Mouse (Mus musculus): ENCODE results near the gene Gm5580. TPM values are rescaled to one million over a fixed set of nuclear protein-coding genes. Genes with fewer than 3 reads are reported as not detected.
"Not testable (repeated sequence)": the region's sequence is repeated elsewhere in the genome, so short reads cannot be mapped to it uniquely, and the experiment has no call there.

Gm5580 gene
- polyA plus RNA-seq (2015; fragmentation: Nextera tagmentation; extraction: Ambion mirVana), result 0.51 and 1.7 TPM in 2 replicates

DNA sequence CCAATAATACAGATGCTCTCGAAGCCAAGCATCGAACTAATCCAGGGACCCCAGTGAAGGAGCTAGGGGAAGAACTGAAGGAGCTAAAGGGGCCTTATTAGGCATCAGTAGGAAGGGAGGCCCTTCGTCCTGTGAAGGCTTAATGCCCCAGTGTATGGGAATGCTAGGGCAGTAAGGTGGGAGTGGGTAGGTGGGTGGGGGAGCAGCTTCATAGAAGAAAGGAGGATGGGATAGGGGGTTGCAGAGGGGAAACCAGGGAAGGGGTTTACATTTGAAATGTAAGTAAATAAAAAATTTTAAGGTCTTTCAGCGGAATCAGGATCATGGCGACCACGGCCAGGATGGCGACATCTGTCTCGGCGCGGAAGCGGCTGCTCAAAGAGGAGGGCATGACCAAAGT is at the start of gene Gm5580:
TSS of gene Gm5580 (plus strand) at position 301 of the 400 bp plus-strand sequence.
- not testable (repeated sequence) for H3K9me3 ChIP-seq (ENCODE audit: low read length); H3K36me3 ChIP-seq (ENCODE audit: insufficient read depth, low read length); ATAC-seq (ENCODE audit: low FRiP score, low TSS enrichment); H3K9ac ChIP-seq (replicated peaks; ENCODE audit: low read length); H3K4me3 ChIP-seq (ENCODE audit: low read length); H3K27me3 ChIP-seq (ENCODE audit: insufficient read depth, low read length); H3K4me2 ChIP-seq (replicated peaks; ENCODE audit: low read depth, low read length); H3K4me1 ChIP-seq (ENCODE audit: insufficient read depth, low read length); H3K27ac ChIP-seq (ENCODE audit: low read length)
- WGBS, result 96% methylated on average over 11 of the region's 11 CpGs

DNA sequence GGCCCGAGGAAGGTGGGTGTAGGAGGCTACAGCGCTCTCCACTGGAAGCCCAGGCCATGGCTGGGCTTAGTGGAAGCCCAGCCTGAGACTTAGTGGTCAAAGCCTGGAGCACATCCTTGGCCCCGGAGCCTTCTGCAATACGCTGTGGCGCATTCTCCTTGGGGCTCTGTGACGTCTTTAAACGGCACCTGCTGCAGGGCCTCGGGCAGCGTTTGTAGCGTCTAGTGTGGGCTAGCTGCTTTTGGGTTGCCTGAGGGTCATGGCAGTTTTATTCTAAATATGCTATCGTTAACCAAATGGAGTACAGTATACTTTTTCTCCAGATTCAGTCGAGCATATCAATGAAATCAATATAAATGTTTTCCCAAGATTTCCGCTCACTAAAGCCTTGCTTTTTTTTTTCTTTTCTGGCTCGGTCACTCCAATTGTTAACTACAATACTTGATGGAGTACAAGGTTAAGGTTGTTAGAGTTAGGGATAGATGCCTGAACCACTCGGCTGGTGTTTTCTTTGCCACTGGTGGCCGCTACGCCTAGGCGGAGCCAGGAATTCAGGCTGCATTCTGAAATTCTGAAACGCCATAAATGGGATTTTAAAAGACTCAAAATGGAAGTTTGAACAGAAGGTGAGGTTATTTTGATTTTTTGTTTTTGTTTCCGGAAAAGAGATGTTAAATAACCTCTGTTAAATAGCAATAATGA is 44.5 kb upstream of the Gm5580 start, which contains the start of gene Olfr212:
TSS of gene Olfr212 (plus strand) at position 215 of the 702 bp plus-strand sequence.
- H3K36me3 ChIP-seq (ENCODE audit: insufficient read depth, low read length); H3K4me3 ChIP-seq (ENCODE audit: low read length); H3K4me2 ChIP-seq (replicated peaks; ENCODE audit: low read depth, low read length); ATAC-seq (ENCODE audit: low FRiP score, low TSS enrichment); H3K4me1 ChIP-seq (ENCODE audit: insufficient read depth, low read length); H3K27ac ChIP-seq (ENCODE audit: low read length); H3K27me3 ChIP-seq (ENCODE audit: insufficient read depth, low read length); H3K9ac ChIP-seq (replicated peaks; ENCODE audit: low read length): not testable (repeated sequence)
- H3K9me3 ChIP-seq (ENCODE audit: low read length), result peaks cover 12% of the 10 kb centered on the region
- 89% methylated on average over 19 of the region's 20 CpGs for WGBS

DNA sequence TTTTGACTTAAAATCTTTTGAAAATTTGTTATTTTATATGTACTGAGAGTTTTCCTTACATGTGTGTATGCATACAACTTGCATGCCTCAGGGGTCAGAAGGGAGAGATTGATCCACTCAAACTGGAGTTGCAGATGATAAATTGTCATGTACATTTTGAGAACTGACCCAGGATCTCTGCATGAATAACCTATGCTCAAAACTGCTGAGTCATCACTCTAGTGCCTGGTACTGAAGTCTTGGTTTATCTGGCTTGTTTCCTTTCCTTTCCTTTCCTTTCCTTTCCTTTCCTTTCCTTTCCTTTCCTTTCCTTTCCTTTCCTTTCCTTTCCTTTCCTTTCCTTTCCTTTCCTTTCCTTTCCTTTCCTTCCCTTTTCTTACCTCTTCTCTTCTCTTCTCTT is 36.1 kb upstream of the Gm5580 start:
- ATAC-seq (ENCODE audit: low FRiP score, low TSS enrichment), result no peak
- no peak overlapping the region for H3K4me3 ChIP-seq (ENCODE audit: low read length)
- no peak overlapping the region for H3K27ac ChIP-seq (ENCODE audit: low read length)
- no peaks in the 10 kb centered on the region for H3K9me3 ChIP-seq (ENCODE audit: low read length)
- H3K4me2 ChIP-seq (replicated peaks; ENCODE audit: low read depth, low read length), result no peak overlapping the region
- H3K4me1 ChIP-seq (ENCODE audit: insufficient read depth, low read length), result no peaks in the 10 kb centered on the region
- H3K36me3 ChIP-seq (ENCODE audit: insufficient read depth, low read length), result no peaks in the 10 kb centered on the region
- H3K9ac ChIP-seq (replicated peaks; ENCODE audit: low read length), result no peak overlapping the region
- no peaks in the 10 kb centered on the region for H3K27me3 ChIP-seq (ENCODE audit: insufficient read depth, low read length)

DNA sequence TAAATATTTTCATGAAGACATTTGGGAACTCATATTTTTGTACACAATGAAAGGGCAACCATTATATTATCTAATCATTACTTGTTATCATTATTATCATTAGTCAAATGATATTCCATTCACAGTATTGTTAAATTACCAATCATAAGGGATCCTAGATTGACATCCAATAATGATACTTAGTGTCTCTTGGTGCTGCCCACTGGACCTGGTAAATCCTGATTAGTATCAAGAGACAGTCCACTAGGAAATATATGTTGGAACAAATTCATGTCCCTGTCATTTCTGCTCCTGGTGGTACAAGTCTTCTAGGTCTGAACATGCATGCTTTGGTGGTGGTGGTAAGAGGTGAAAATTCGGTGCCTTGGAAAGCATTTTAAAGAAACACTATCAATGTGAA is 12.8 kb upstream of the Gm5580 start, which contains the start of gene Olfr213:
TSS of gene Olfr213 (plus strand) at position 301 of the 400 bp plus-strand sequence.
- Histone ChIP-seq H3K27me3 (ENCODE audit: insufficient read depth, low read length) (no peaks in the 10 kb centered on the region), H3K36me3 (ENCODE audit: insufficient read depth, low read length) (no peaks in the 10 kb centered on the region), H3K4me1 (ENCODE audit: insufficient read depth, low read length) (no peaks in the 10 kb centered on the region), H3K9me3 (ENCODE audit: low read length) (no peaks in the 10 kb centered on the region), H3K4me2 (replicated peaks; ENCODE audit: low read depth, low read length) (no peak within 1 kb of the TSS), H3K27ac (ENCODE audit: low read length) (no peak within 1 kb of the TSS), H3K4me3 (ENCODE audit: low read length) (no peak within 1 kb of the TSS), H3K9ac (replicated peaks; ENCODE audit: low read length) (no peak within 1 kb of the TSS)
- 87% methylated on average over 1 of the region's 1 CpGs for WGBS
- ATAC-seq (ENCODE audit: low FRiP score, low TSS enrichment), result no peak

GRCm38 (mm10) chr6:116542500-116542899 is 8.4 kb upstream of the Gm5580 start:
- Histone ChIP-seq H3K27me3 (ENCODE audit: insufficient read depth, low read length) (no peaks in the 10 kb centered on the region), H3K27ac (ENCODE audit: low read length) (no peak overlapping the region), H3K4me1 (ENCODE audit: insufficient read depth, low read length) (no peaks in the 10 kb centered on the region), H3K36me3 (ENCODE audit: insufficient read depth, low read length) (no peaks in the 10 kb centered on the region), H3K4me3 (ENCODE audit: low read length) (no peak overlapping the region), H3K4me2 (replicated peaks; ENCODE audit: low read depth, low read length) (no peak overlapping the region), H3K9ac (replicated peaks; ENCODE audit: low read length) (no peak overlapping the region), H3K9me3 (ENCODE audit: low read length) (no peaks in the 10 kb centered on the region)
- ATAC-seq (ENCODE audit: low FRiP score, low TSS enrichment), result no peak
- 82% methylated on average over 2 of the region's 2 CpGs for WGBS

DNA sequence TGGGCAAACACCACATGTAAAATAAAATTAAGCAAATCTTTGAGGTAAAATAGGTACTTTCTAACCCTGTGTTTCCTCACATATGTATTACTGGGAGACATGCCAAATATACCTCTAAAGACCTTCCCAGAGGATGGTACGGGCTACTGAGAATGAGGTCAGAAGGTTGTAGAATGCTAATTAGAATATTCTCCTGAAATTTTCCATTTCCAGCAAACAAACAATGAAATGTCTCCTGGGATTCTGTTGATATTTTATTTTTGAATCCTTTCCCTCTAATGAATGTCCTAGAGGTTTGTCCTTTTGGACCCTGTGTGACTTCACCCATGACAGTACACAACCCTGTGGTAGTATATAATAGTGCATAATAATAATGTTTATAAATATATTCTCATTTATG is 3.0 kb downstream of the Gm5580 start, which contains the start of gene Olfr214:
TSS of gene Olfr214 (plus strand) at position 301 of the 400 bp plus-strand sequence.
- no peak within 1 kb of the TSS for H3K4me2 ChIP-seq (replicated peaks; ENCODE audit: low read depth, low read length)
- H3K4me3 ChIP-seq (ENCODE audit: low read length), result no peak within 1 kb of the TSS
- 61% methylated on average over 1 of the region's 1 CpGs for WGBS
- no peaks in the 10 kb centered on the region for H3K4me1 ChIP-seq (ENCODE audit: insufficient read depth, low read length)
- H3K27ac ChIP-seq (ENCODE audit: low read length), result no peak within 1 kb of the TSS
- H3K36me3 ChIP-seq (ENCODE audit: insufficient read depth, low read length), result no peaks in the 10 kb centered on the region
- no peaks in the 10 kb centered on the region for H3K27me3 ChIP-seq (ENCODE audit: insufficient read depth, low read length)
- H3K9ac ChIP-seq (replicated peaks; ENCODE audit: low read length), result no peak within 1 kb of the TSS
- no peaks in the 10 kb centered on the region for H3K9me3 ChIP-seq (ENCODE audit: low read length)
- no peak for ATAC-seq (ENCODE audit: low FRiP score, low TSS enrichment)

DNA sequence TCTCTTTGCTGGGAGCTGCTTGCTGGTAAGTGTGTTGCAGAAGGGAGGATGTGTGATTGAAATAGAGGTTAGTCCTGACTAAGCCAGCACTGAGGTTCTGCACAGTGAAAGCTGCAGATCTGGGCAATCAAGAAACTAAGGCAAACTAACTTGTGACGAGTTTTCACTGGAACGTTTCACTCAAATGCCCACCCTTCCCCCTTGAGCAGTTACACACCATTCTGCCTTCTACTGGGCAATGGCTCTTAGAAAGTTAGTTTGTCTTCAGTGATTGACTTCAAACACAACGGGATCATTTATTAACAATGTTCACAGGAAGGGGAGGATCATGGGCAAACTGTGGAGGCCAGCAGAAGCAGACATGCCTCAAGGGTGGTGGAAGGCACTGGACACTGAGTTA is 4.0 kb downstream of the Gm5580 start:
- H3K27ac ChIP-seq (ENCODE audit: low read length), result 0 out of 2 replicates have a peak overlapping the region, but pooled peaks have one; percentile 29
- no peaks in the 10 kb centered on the region for H3K9me3 ChIP-seq (ENCODE audit: low read length)
- no peaks in the 10 kb centered on the region for H3K36me3 ChIP-seq (ENCODE audit: insufficient read depth, low read length)
- no peak overlapping the region for H3K4me3 ChIP-seq (ENCODE audit: low read length)
- ATAC-seq (ENCODE audit: low FRiP score, low TSS enrichment), result peak; percentile 81
- no peak overlapping the region for H3K9ac ChIP-seq (replicated peaks; ENCODE audit: low read length)
- H3K4me2 ChIP-seq (replicated peaks; ENCODE audit: low read depth, low read length), result no peak overlapping the region
- WGBS, result 46% methylated on average over 3 of the region's 3 CpGs
- no peaks in the 10 kb centered on the region for H3K27me3 ChIP-seq (ENCODE audit: insufficient read depth, low read length)
- no peaks in the 10 kb centered on the region for H3K4me1 ChIP-seq (ENCODE audit: insufficient read depth, low read length)

DNA sequence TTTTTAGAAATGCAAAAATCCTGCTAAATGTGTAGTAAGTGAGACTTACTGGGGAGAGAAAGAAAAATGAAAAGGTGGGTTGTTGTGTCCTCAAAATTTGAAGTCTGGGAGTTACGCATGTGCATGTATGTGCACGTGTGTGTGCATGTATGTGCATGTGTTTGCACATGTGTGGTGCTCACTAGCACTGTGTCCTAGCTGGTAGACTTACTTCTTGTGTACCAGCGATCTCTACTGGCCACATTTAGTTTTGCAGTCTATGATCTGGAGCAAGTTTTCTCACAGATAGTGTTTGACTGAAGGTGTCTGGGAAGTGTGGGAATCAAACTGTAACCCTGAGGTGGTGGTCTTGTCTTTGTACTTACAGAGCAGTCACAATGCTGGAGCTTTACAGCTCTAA is 18.9 kb downstream of the Gm5580 start:
- Histone ChIP-seq H3K27me3 (ENCODE audit: insufficient read depth, low read length) (no peaks in the 10 kb centered on the region), H3K4me1 (ENCODE audit: insufficient read depth, low read length) (no peaks in the 10 kb centered on the region), H3K9ac (replicated peaks; ENCODE audit: low read length) (no peak overlapping the region), H3K36me3 (ENCODE audit: insufficient read depth, low read length) (no peaks in the 10 kb centered on the region), H3K4me3 (ENCODE audit: low read length) (no peak overlapping the region), H3K9me3 (ENCODE audit: low read length) (no peaks in the 10 kb centered on the region), H3K4me2 (replicated peaks; ENCODE audit: low read depth, low read length) (no peak overlapping the region), H3K27ac (ENCODE audit: low read length) (no peak overlapping the region)
- 31% methylated on average over 3 of the region's 3 CpGs for WGBS
- ATAC-seq (ENCODE audit: low FRiP score, low TSS enrichment), result no peak

GRCm38 (mm10) chr6:116584095-116584494 is 33.2 kb downstream of the Gm5580 start, which contains the start of gene Olfr215:
Gene Olfr215 (minus strand): TSS chr6:116584195.
- no peaks in the 10 kb centered on the region for H3K9me3 ChIP-seq (ENCODE audit: low read length)
- whole genome bisulfite sequencing, result 84% methylated on average over 4 of the region's 4 CpGs
- no peaks in the 10 kb centered on the region for H3K36me3 ChIP-seq (ENCODE audit: insufficient read depth, low read length)
- no peak within 1 kb of the TSS for H3K4me3 ChIP-seq (ENCODE audit: low read length)
- no peaks in the 10 kb centered on the region for H3K4me1 ChIP-seq (ENCODE audit: insufficient read depth, low read length)
- ATAC-seq (ENCODE audit: low FRiP score, low TSS enrichment), result no peak
- no peak within 1 kb of the TSS for H3K4me2 ChIP-seq (replicated peaks; ENCODE audit: low read depth, low read length)
- H3K9ac ChIP-seq (replicated peaks; ENCODE audit: low read length), result no peak within 1 kb of the TSS
- no peak within 1 kb of the TSS for H3K27ac ChIP-seq (ENCODE audit: low read length)
- no peaks in the 10 kb centered on the region for H3K27me3 ChIP-seq (ENCODE audit: insufficient read depth, low read length)

GRCm38 (mm10) chr6:116600969-116601368 is 50.0 kb downstream of the Gm5580 start:
- not testable (repeated sequence) for H3K4me3 ChIP-seq (ENCODE audit: low read length); H3K9me3 ChIP-seq (ENCODE audit: low read length); H3K36me3 ChIP-seq (ENCODE audit: insufficient read depth, low read length); H3K4me1 ChIP-seq (ENCODE audit: insufficient read depth, low read length); ATAC-seq (ENCODE audit: low FRiP score, low TSS enrichment); H3K4me2 ChIP-seq (replicated peaks; ENCODE audit: low read depth, low read length); H3K9ac ChIP-seq (replicated peaks; ENCODE audit: low read length); H3K27me3 ChIP-seq (ENCODE audit: insufficient read depth, low read length); H3K27ac ChIP-seq (ENCODE audit: low read length)

All from kidney, embryonic 16.5 days (tissue).